Mouse (Mus musculus) limb, embryonic 13.5 days (tissue): ENCODE measurements at regions not wholly inside any gene's neighbourhood (a gene's known extent, or its start where the extent isn't known, plus 50 kb on each side); places are given as distances from the start of the nearest gene placed in this dataset.
"Not testable (repeated sequence)": the region's sequence is repeated elsewhere in the genome, so short reads cannot be mapped to it uniquely, and the experiment has no call there.

Experiments used
- ATAC-seq: fragments of 200-750 bp; cut with Nextera tagmentation; 2 replicates; pipeline ENCODE4 v1.8.0; 2017; ENCODE audit warnings: low read depth, moderate number of reproducible peaks, moderate TSS enrichment; ENCODE audit not compliant: low FRiP score
- H3K27ac ChIP-seq: fragments of 300-500 bp; sonication (generic); 2 replicates; pipeline ENCODE4 v1.5.1; 2015; ENCODE audit warnings: inconsistent platforms, mild to moderate bottlenecking, moderate library complexity
- H3K27me3 ChIP-seq: fragments of 300-500 bp; sonication (generic); 2 replicates; pipeline ENCODE4 v1.6.1; 2015; ENCODE audit warnings: mild to moderate bottlenecking, inconsistent platforms
- H3K36me3 ChIP-seq: fragments of 300-500 bp; sonication (generic); 2 replicates; pipeline ENCODE4 v1.6.1; 2015; ENCODE audit warnings: inconsistent platforms, mild to moderate bottlenecking, moderate library complexity
- H3K4me1 ChIP-seq: fragments of 300-500 bp; sonication (generic); 2 replicates; pipeline ENCODE4 v1.6.1; 2015; ENCODE audit warnings: inconsistent platforms
- H3K4me2 ChIP-seq: fragments of 300-500 bp; sonication (generic); replicated peaks from 2 replicates; pipeline ENCODE4 v1.6.1; 2015; ENCODE audit warnings: inconsistent platforms, mild to moderate bottlenecking, moderate library complexity
- H3K4me3 ChIP-seq: fragments of 300-500 bp; sonication (generic); 2 replicates; pipeline ENCODE4 v1.5.1; 2015; ENCODE audit warnings: moderate library complexity, mild to moderate bottlenecking, inconsistent platforms
- H3K9ac ChIP-seq: fragments of 300-500 bp; sonication (generic); 2 replicates; pipeline ENCODE4 v1.6.1; 2015; ENCODE audit warnings: mild to moderate bottlenecking, inconsistent platforms
- H3K9me3 ChIP-seq: fragments of 300-500 bp; sonication (generic); 2 replicates; pipeline ENCODE4 v1.6.1; 2016; ENCODE audit warnings: inconsistent platforms
- WGBS: fragments of 180-500 bp; shearing (Covaris S2); methylation state at CpG from one replicate; pipeline ENCODE4 v1.1.7; 2015; 5-methylcytosine and 5-hydroxymethylcytosine counted together

- no peak for ATAC-seq
- H3K4me1 ChIP-seq, result no peaks in the 10 kb centered on the region
- H3K9me3 ChIP-seq, result no peaks in the 10 kb centered on the region
- WGBS, result 30% methylated on average over 6 of the region's 6 CpGs
- H3K27me3 ChIP-seq, result 0 out of 2 replicates have a peak, but pooled peaks cover 4% of the 10 kb centered on the region
- H3K9ac ChIP-seq, result no peak overlapping the region
- H3K4me2 ChIP-seq, result no peak overlapping the region
- no peak overlapping the region for H3K4me3 ChIP-seq
- no peaks in the 10 kb centered on the region for H3K36me3 ChIP-seq
- H3K27ac ChIP-seq, result no peak overlapping the region
Observed at GRCm38 (mm10) chrX:50675356-50675755, 165.5 kb upstream of the Stk26 start.

GRCm38 (mm10) chrX:50657835-50658565 is 182.8 kb upstream of the Stk26 start:
- WGBS, result 34% methylated on average over 9 of the region's 9 CpGs
- H3K27me3 ChIP-seq, result no peaks in the 10 kb centered on the region
- no peak overlapping the region for H3K4me2 ChIP-seq
- H3K27ac ChIP-seq, result no peak overlapping the region
- ATAC-seq, result peak; percentile 67; the same call in 1 of the 2 replicates
- H3K36me3 ChIP-seq, result no peaks in the 10 kb centered on the region
- H3K4me1 ChIP-seq, result no peaks in the 10 kb centered on the region
- H3K9ac ChIP-seq, result no peak overlapping the region
- H3K4me3 ChIP-seq, result no peak overlapping the region
- H3K9me3 ChIP-seq, result no peaks in the 10 kb centered on the region

GRCm38 (mm10) chrX:50657180-50657834 is 183.5 kb upstream of the Stk26 start:
- Histone ChIP-seq H3K4me2 (no peak overlapping the region), H3K9ac (no peak overlapping the region), H3K9me3 (no peaks in the 10 kb centered on the region), H3K4me3 (no peak overlapping the region), H3K4me1 (no peaks in the 10 kb centered on the region), H3K36me3 (no peaks in the 10 kb centered on the region), H3K27me3 (no peaks in the 10 kb centered on the region), H3K27ac (no peak overlapping the region)
- ATAC-seq, result no peak
- 70% methylated on average over 6 of the region's 6 CpGs for WGBS

GRCm38 (mm10) chrX:50655380-50655779 is 185.5 kb upstream of the Stk26 start:
- H3K27ac ChIP-seq, ATAC-seq, H3K4me1 ChIP-seq, H3K9me3 ChIP-seq, H3K4me2 ChIP-seq, H3K4me3 ChIP-seq, H3K36me3 ChIP-seq, H3K27me3 ChIP-seq, H3K9ac ChIP-seq: not testable (repeated sequence)
- 80% methylated on average over 1 of the region's 1 CpGs for WGBS

- WGBS, result 21% methylated on average over 4 of the region's 4 CpGs
- Histone ChIP-seq H3K9ac (no peak overlapping the region), H3K9me3 (no peaks in the 10 kb centered on the region), H3K27ac (no peak overlapping the region), H3K4me3 (no peak overlapping the region), H3K4me1 (no peaks in the 10 kb centered on the region), H3K36me3 (no peaks in the 10 kb centered on the region), H3K27me3 (no peaks in the 10 kb centered on the region), H3K4me2 (no peak overlapping the region)
- no peak for ATAC-seq
Observed at GRCm38 (mm10) chrX:50641347-50641746, 199.5 kb upstream of the Stk26 start.

GRCm38 (mm10) chrX:50635634-50636033 is 205.2 kb upstream of the Stk26 start:
- Histone ChIP-seq H3K27ac (peak overlapping the region; percentile 69; the same call in 1 of the 2 replicates), H3K4me1 (peaks cover 4% of the 10 kb centered on the region; the same call in 1 of the 2 replicates), H3K27me3 (no peaks in the 10 kb centered on the region), H3K36me3 (no peaks in the 10 kb centered on the region), H3K9ac (0 out of 2 replicates have a peak overlapping the region, but pooled peaks have one; percentile 25), H3K4me2 (peak overlapping the region; percentile 58), H3K9me3 (no peaks in the 10 kb centered on the region), H3K4me3 (peak overlapping the region; percentile 54)
- ATAC-seq, result peak; percentile 62; the same call in 1 of the 2 replicates
- 27% methylated on average over 6 of the region's 6 CpGs for WGBS

GRCm38 (mm10) chrX:50634842-50635615 is 205.8 kb upstream of the Stk26 start:
- peak; percentile 97 for ATAC-seq
- peaks cover 4% of the 10 kb centered on the region; the same call in 1 of the 2 replicates for H3K4me1 ChIP-seq
- H3K4me2 ChIP-seq, result peak overlapping the region; percentile 58
- WGBS, result 18% methylated on average over 26 of the region's 30 CpGs
- peak overlapping the region; percentile 69; the same call in 1 of the 2 replicates for H3K27ac ChIP-seq
- H3K9me3 ChIP-seq, result no peaks in the 10 kb centered on the region
- peak overlapping the region; percentile 57; the same call in 1 of the 2 replicates for H3K9ac ChIP-seq
- no peaks in the 10 kb centered on the region for H3K36me3 ChIP-seq
- H3K27me3 ChIP-seq, result no peaks in the 10 kb centered on the region
- H3K4me3 ChIP-seq, result peak overlapping the region; percentile 54

- no peak overlapping the region for H3K4me2 ChIP-seq
- WGBS, result 37% methylated on average over 6 of the region's 6 CpGs
Observed at GRCm38 (mm10) chrX:50632536-50632935, 204.2 kb upstream of the Olfr1324 start.

GRCm38 (mm10) chrX:50625336-50625735 is 197.0 kb upstream of the Olfr1324 start:
- Histone ChIP-seq H3K4me2 (no peak overlapping the region), H3K27ac (no peak overlapping the region), H3K9me3 (no peaks in the 10 kb centered on the region), H3K4me1 (no peaks in the 10 kb centered on the region), H3K27me3 (no peaks in the 10 kb centered on the region), H3K4me3 (no peak overlapping the region), H3K36me3 (no peaks in the 10 kb centered on the region), H3K9ac (no peak overlapping the region)
- WGBS, result 86% methylated on average over 6 of the region's 6 CpGs
- no peak for ATAC-seq

More at GRCm38 (mm10) chrX:50632536-50632935, 204.2 kb upstream of the Olfr1324 start:
- no peak overlapping the region for H3K9ac ChIP-seq
- H3K27me3 ChIP-seq, result no peaks in the 10 kb centered on the region
- H3K4me1 ChIP-seq, result peaks cover 4% of the 10 kb centered on the region; the same call in 1 of the 2 replicates
- H3K36me3 ChIP-seq, result no peaks in the 10 kb centered on the region
- ATAC-seq, result no peak
- H3K9me3 ChIP-seq, result no peaks in the 10 kb centered on the region
- H3K4me3 ChIP-seq, result no peak overlapping the region
- H3K27ac ChIP-seq, result no peak overlapping the region

- no peaks in the 10 kb centered on the region for H3K4me1 ChIP-seq
- H3K9me3 ChIP-seq, result no peaks in the 10 kb centered on the region
- no peak for ATAC-seq
- peak overlapping the region; percentile 58; the same call in 1 of the 2 replicates for H3K27ac ChIP-seq
- H3K36me3 ChIP-seq, result peaks cover 7% of the 10 kb centered on the region
- H3K9ac ChIP-seq, result no peak overlapping the region
- 72% methylated on average over 19 of the region's 19 CpGs for WGBS
- H3K4me2 ChIP-seq, result no peak overlapping the region
- no peaks in the 10 kb centered on the region for H3K27me3 ChIP-seq
- H3K4me3 ChIP-seq, result no peak overlapping the region; the same call in 1 of the 2 replicates
Observed at GRCm38 (mm10) chrX:50622984-50623455, 194.7 kb upstream of the Olfr1324 start.

- no peaks in the 10 kb centered on the region for H3K9me3 ChIP-seq
- peaks cover 11% of the 10 kb centered on the region for H3K36me3 ChIP-seq
- no peak for ATAC-seq
- H3K4me1 ChIP-seq, result no peaks in the 10 kb centered on the region
- H3K27me3 ChIP-seq, result no peaks in the 10 kb centered on the region
- no peak overlapping the region for H3K4me3 ChIP-seq
- H3K9ac ChIP-seq, result no peak overlapping the region
- H3K27ac ChIP-seq, result no peak overlapping the region
- no peak overlapping the region for H3K4me2 ChIP-seq
- WGBS, result 58% methylated on average over 8 of the region's 8 CpGs
Observed at GRCm38 (mm10) chrX:50620909-50621308, 192.6 kb upstream of the Olfr1324 start.

GRCm38 (mm10) chrX:50619919-50620318 is 191.6 kb upstream of the Olfr1324 start:
- no peaks in the 10 kb centered on the region for H3K9me3 ChIP-seq
- H3K4me3 ChIP-seq, result no peak overlapping the region
- no peaks in the 10 kb centered on the region for H3K27me3 ChIP-seq
- peaks cover 11% of the 10 kb centered on the region for H3K36me3 ChIP-seq
- no peak overlapping the region for H3K4me2 ChIP-seq
- no peak overlapping the region for H3K9ac ChIP-seq
- no peaks in the 10 kb centered on the region for H3K4me1 ChIP-seq
- no peak for ATAC-seq
- WGBS, result 60% methylated on average over 9 of the region's 9 CpGs
- H3K27ac ChIP-seq, result no peak overlapping the region
